Mouse (Mus musculus) MEL (cell line): Measurements from ENCODE around the gene Lpgat1. TPM values are rescaled to one million over a fixed set of nuclear protein-coding genes. Genes with fewer than 3 reads are reported as not detected.

Experiments
- DNase-seq: peaks from one replicate; pipeline ENCODE4 v3.0.0; 2011; ENCODE audit warnings: low read depth, low spot score
- H3K27ac ChIP-seq: 2 replicates; pipeline ENCODE4 v1.5.1; 2012; ENCODE audit warnings: low read depth, mild to moderate bottlenecking, control low read depth, low read length, moderate library complexity; ENCODE audit not compliant: control insufficient read depth
- H3K27me3 ChIP-seq, 2 experiments: fragments of 150-350 bp in 1 of 2; sonication (generic) in 1 of 2; 2 replicates each; pipeline ENCODE4 v1.6.1; 2012; ENCODE audit warnings: low read length in 2 of 2, mild to moderate bottlenecking in 2 of 2, improper control_type of control experiment in 1 of 2, moderate library complexity in 1 of 2; ENCODE audit not compliant: insufficient read depth in 2 of 2, control insufficient read depth in 1 of 2
- H3K36me3 ChIP-seq, 2 experiments: 2 replicates each; pipeline ENCODE4 v1.6.1; 2012 to 2014; ENCODE audit warnings: low read length in 2 of 2, improper control_type of control experiment in 1 of 2, inconsistent platforms in 1 of 2, mild to moderate bottlenecking in 1 of 2; ENCODE audit not compliant: insufficient read depth in 2 of 2, control insufficient read depth in 1 of 2
- H3K4me1 ChIP-seq, 2 experiments: fragments of 150-350 bp in 1 of 2; sonication (generic) in 1 of 2; 2 replicates each; pipeline ENCODE4 v1.6.1; 2012; ENCODE audit warnings: low read length in 2 of 2, improper control_type of control experiment in 1 of 2, mild to moderate bottlenecking in 1 of 2; ENCODE audit not compliant: insufficient read depth in 2 of 2, control insufficient read depth in 1 of 2
- H3K4me3 ChIP-seq, 2 experiments: fragments of 150-350 bp in 1 of 2; sonication (generic) in 1 of 2; 2 replicates each; pipeline ENCODE4 v1.5.1; 2012; ENCODE audit warnings: low read depth in 2 of 2, low read length in 2 of 2, mild to moderate bottlenecking in 2 of 2, moderate library complexity in 2 of 2, control low read depth in 1 of 2, improper control_type of control experiment in 1 of 2; ENCODE audit not compliant: control insufficient read depth in 1 of 2, insufficient read depth in 1 of 2
- H3K79me2 ChIP-seq: 2 replicates; pipeline ENCODE4 v1.6.1; 2012; ENCODE audit warnings: mild to moderate bottlenecking, low read length, moderate library complexity; ENCODE audit not compliant: control insufficient read depth, poor library complexity, insufficient read depth
- H3K9ac ChIP-seq: 2 replicates; pipeline ENCODE4 v1.6.1; 2012; ENCODE audit warnings: low read depth, mild to moderate bottlenecking, control low read depth, low read length, moderate library complexity; ENCODE audit not compliant: control insufficient read depth, poor library complexity, severe bottlenecking
- H3K9me3 ChIP-seq: fragments of 150-350 bp; sonication (generic); replicated peaks from 2 replicates; pipeline ENCODE4 v1.6.1; 2012; ENCODE audit warnings: mild to moderate bottlenecking, low read length, improper control_type of control experiment, moderate library complexity; ENCODE audit not compliant: insufficient read depth
- BHLHE40 ChIP-seq: IDR thresholded peaks from 2 replicates; pipeline ENCODE4 v1.6.1; 2012; ENCODE audit warnings: low read depth, mild to moderate bottlenecking, inconsistent platforms, low read length, improper control_type of control experiment, borderline replicate concordance
- CHD1 ChIP-seq: IDR thresholded peaks from 2 replicates; pipeline ENCODE4 v1.6.1; 2012; ENCODE audit warnings: low read depth, mild to moderate bottlenecking, inconsistent platforms, low read length, improper control_type of control experiment
- CHD2 ChIP-seq: IDR thresholded peaks from 2 replicates; pipeline ENCODE4 v1.6.1; 2011; ENCODE audit warnings: low read length, improper control_type of control experiment
- CTCF ChIP-seq, 3 experiments: IDR thresholded peaks in 2 of 3; conservative IDR thresholded peaks in 1 of 3; 2 replicates each; pipeline ENCODE4 v1.5.1; 2011 to 2012; ENCODE audit warnings: low read length in 3 of 3, low read depth in 2 of 3, mild to moderate bottlenecking in 2 of 3, improper control_type of control experiment in 1 of 3, inconsistent platforms in 1 of 3, mixed read lengths in 1 of 3, moderate library complexity in 1 of 3; ENCODE audit not compliant: control insufficient read depth in 1 of 3, insufficient read depth in 1 of 3, poor library complexity in 1 of 3, severe bottlenecking in 1 of 3
- ELF1 ChIP-seq: IDR thresholded peaks from 2 replicates; pipeline ENCODE4 v1.6.1; 2014; ENCODE audit warnings: low read depth, mild to moderate bottlenecking, inconsistent platforms, low read length, improper control_type of control experiment, moderate library complexity
- ETS1 ChIP-seq: IDR thresholded peaks from 2 replicates; pipeline ENCODE4 v1.6.1; 2012; ENCODE audit warnings: low read depth, mild to moderate bottlenecking, inconsistent platforms, low read length, improper control_type of control experiment, moderate library complexity
- GABPA ChIP-seq: IDR thresholded peaks from 2 replicates; pipeline ENCODE4 v1.6.1; 2012; ENCODE audit warnings: low read depth, mild to moderate bottlenecking, inconsistent platforms, low read length, improper control_type of control experiment, moderate library complexity
- HCFC1 ChIP-seq: IDR thresholded peaks from 2 replicates; pipeline ENCODE4 v1.6.1; 2012; ENCODE audit warnings: low read depth, mild to moderate bottlenecking, inconsistent platforms, low read length, improper control_type of control experiment, moderate library complexity
- MAFK ChIP-seq: IDR thresholded peaks from 2 replicates; pipeline ENCODE4 v1.6.1; 2011; ENCODE audit warnings: low read depth, mild to moderate bottlenecking, low read length, improper control_type of control experiment, borderline replicate concordance
- MAZ ChIP-seq: IDR thresholded peaks from 2 replicates; pipeline ENCODE4 v1.6.1; 2012; ENCODE audit warnings: low read depth, mild to moderate bottlenecking, inconsistent platforms, low read length, improper control_type of control experiment
- MEF2A ChIP-seq: IDR thresholded peaks from 2 replicates; pipeline ENCODE4 v1.6.1; 2014; ENCODE audit warnings: low read depth, mild to moderate bottlenecking, inconsistent platforms, low read length, improper control_type of control experiment; ENCODE audit not compliant: poor library complexity, insufficient replicate concordance, severe bottlenecking; ENCODE audit errors: extremely low read depth
- MYC ChIP-seq: IDR thresholded peaks from 2 replicates; pipeline ENCODE4 v1.6.1; 2011; ENCODE audit warnings: low read depth, mild to moderate bottlenecking, low read length, improper control_type of control experiment, moderate library complexity
- NRF1 ChIP-seq: IDR thresholded peaks from 2 replicates; pipeline ENCODE4 v1.6.1; 2014; ENCODE audit warnings: low read depth, mild to moderate bottlenecking, inconsistent platforms, low read length, improper control_type of control experiment, moderate library complexity; ENCODE audit not compliant: poor library complexity, insufficient read depth, severe bottlenecking
- POLR2AphosphoS5 ChIP-seq: IDR thresholded peaks from 2 replicates; pipeline ENCODE4 v1.6.1; 2012; ENCODE audit warnings: low read depth, borderline replicate concordance, mild to moderate bottlenecking, inconsistent platforms, low read length, moderate library complexity, mixed read lengths
- RAD21 ChIP-seq: IDR thresholded peaks from 2 replicates; pipeline ENCODE4 v1.6.1; 2011; ENCODE audit warnings: mild to moderate bottlenecking, low read depth, low read length, improper control_type of control experiment
- RCOR1 ChIP-seq: IDR thresholded peaks from 2 replicates; pipeline ENCODE4 v1.6.1; 2012; ENCODE audit warnings: low read depth, mild to moderate bottlenecking, inconsistent platforms, low read length, improper control_type of control experiment
- SIN3A ChIP-seq: IDR thresholded peaks from 2 replicates; pipeline ENCODE4 v1.6.1; 2012; ENCODE audit warnings: low read length, improper control_type of control experiment, inconsistent platforms
- SMC3 ChIP-seq: IDR thresholded peaks from 2 replicates; pipeline ENCODE4 v1.6.1; 2011; ENCODE audit warnings: low read depth, low read length, improper control_type of control experiment
- TAL1 ChIP-seq: IDR thresholded peaks from 2 replicates; pipeline ENCODE4 v1.6.1; 2012; ENCODE audit warnings: mild to moderate bottlenecking, inconsistent platforms, low read length, moderate library complexity, mixed read lengths
- TBP ChIP-seq: IDR thresholded peaks from 2 replicates; pipeline ENCODE4 v1.8.0; 2011; ENCODE audit warnings: low read depth, low read length, improper control_type of control experiment
- TCF12 ChIP-seq: IDR thresholded peaks from 2 replicates; pipeline ENCODE4 v1.6.1; 2014; ENCODE audit warnings: low read depth, mild to moderate bottlenecking, inconsistent platforms, low read length, improper control_type of control experiment, moderate library complexity
- ZC3H11A ChIP-seq: IDR thresholded peaks from 2 replicates; pipeline ENCODE4 v1.6.1; 2012; ENCODE audit warnings: low read depth, mild to moderate bottlenecking, inconsistent platforms, low read length, improper control_type of control experiment
- ZMIZ1 ChIP-seq: IDR thresholded peaks from 2 replicates; pipeline ENCODE4 v1.6.1; 2012; ENCODE audit warnings: low read depth, mild to moderate bottlenecking, inconsistent platforms, low read length, improper control_type of control experiment, moderate library complexity
- ZNF384 ChIP-seq: IDR thresholded peaks from 2 replicates; pipeline ENCODE4 v1.6.1; 2012; ENCODE audit warnings: low read depth, mild to moderate bottlenecking, inconsistent platforms, low read length, improper control_type of control experiment
- polyA plus RNA-seq, 2 experiments: library from polyadenylated mRNA; stranded (reverse) in 1 of 2; unstranded in 1 of 2; fragments of >175 nt in 1 of 2; fragments of >200 nt in 1 of 2; gene quantifications; 2 replicates each; pipeline versions ENCODE4 v1.2.1 to v1.2.4; 2012; ENCODE audit warnings: low replicate concordance in 2 of 2, low read depth in 1 of 2; ENCODE audit not compliant: insufficient read length in 2 of 2, insufficient read depth in 1 of 2, missing spikeins in 1 of 2
- total RNA-seq: library from RNA; depleted of rRNA; stranded (reverse); fragments of 300-350 nt; gene quantifications from 2 replicates; pipeline ENCODE4 v1.2.3, GENCODE M21; 2012

Lpgat1 gene
- total and polyA plus RNA-seq, 3 experiments = not detected

DNA sequence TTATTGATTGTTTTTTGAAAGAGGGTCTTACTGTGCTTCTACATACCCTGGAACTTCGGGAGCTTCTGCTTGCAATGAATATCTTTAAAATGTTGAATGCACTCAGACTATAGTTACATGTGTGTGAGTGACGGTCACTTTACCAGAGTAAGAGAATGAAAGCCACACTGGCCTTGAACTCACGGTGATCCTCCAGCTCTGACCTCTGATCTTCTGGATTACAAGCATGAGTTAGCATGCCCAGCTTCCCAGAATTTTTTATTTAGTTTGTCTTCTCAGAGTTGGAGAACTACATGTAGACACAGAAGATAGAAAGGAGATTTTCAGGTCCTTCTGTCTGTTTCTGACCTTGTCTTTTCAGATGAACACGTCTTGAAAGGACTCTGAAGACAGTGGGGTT lies 5.1 kb downstream of the Lpgat1 start:
- H3K27ac ChIP-seq = no peak overlapping the region
- H3K4me1 ChIP-seq = peaks cover 0 to 3% of the 10 kb centered on the region in 2 experiments; a peak in 2 of 4 replicates
- TF ChIP-seq TBP = no peak
- no peak for TF ChIP-seq HCFC1
- TF ChIP-seq CHD1 = no peak
- TF ChIP-seq CHD2 = no peak
- no peak for TF ChIP-seq NRF1
- no peak for TF ChIP-seq SIN3A
- TF ChIP-seq POLR2AphosphoS5 = no peak
- no peak for TF ChIP-seq ZNF384
- no peak for TF ChIP-seq TCF12
- no peak for TF ChIP-seq MAZ
- no peak for TF ChIP-seq GABPA
- no peak for TF ChIP-seq MYC
- no peak for TF ChIP-seq ZC3H11A
- no peak for TF ChIP-seq ETS1
- no peak for TF ChIP-seq BHLHE40
- TF ChIP-seq SMC3 = no peak
- no peak for TF ChIP-seq RCOR1
- no peak for TF ChIP-seq CTCF (IDR thresholded peaks at IDR 0.05 in 2 of 3, conservative IDR thresholded peaks at IDR 0.05 in 1 of 3; ENCODE audit: control insufficient read depth in 1 of 3, insufficient read depth in 1 of 3, low read depth in 2 of 3, low read length in 3 of 3, poor library complexity in 1 of 3, severe bottlenecking in 1 of 3)
- TF ChIP-seq MEF2A = no peak
- DNase-seq = no peak
- H3K36me3 ChIP-seq = no peaks in the 10 kb centered on the region; a peak in 1 of 4 replicates
- H3K79me2 ChIP-seq = no peaks in the 10 kb centered on the region
- H3K9me3 ChIP-seq = no peaks in the 10 kb centered on the region
- peaks cover 5 to 11% of the 10 kb centered on the region in 2 experiments for H3K27me3 ChIP-seq
- H3K9ac ChIP-seq = no peak overlapping the region
- no peak overlapping the region for H3K4me3 ChIP-seq

DNA sequence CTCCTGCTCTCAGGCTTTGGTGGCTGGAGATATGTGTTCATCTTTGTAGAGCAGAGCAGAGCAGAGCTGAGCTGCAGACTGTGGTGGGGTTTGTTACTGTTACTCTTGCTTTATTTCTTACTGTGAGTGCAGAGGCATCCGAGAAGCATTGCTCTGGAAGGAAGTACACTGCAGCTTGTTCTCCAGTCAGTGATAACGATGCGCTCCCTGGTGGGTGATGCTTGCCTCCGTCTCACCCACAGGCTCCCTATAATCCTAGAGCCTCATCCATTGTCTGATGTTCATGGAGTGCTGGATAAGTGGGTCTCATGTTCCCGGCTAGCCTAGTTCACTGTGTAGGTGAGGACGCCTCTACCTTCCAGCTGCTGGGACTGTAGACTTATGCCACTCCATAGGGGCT lies 6.0 kb downstream of the Lpgat1 start:
- H3K36me3 ChIP-seq = no peaks in the 10 kb centered on the region; a peak in 1 of 4 replicates
- no peaks in the 10 kb centered on the region for H3K79me2 ChIP-seq
- no peak overlapping the region for H3K9ac ChIP-seq
- peaks cover 0 to 3% of the 10 kb centered on the region in 2 experiments; a peak in 2 of 4 replicates for H3K4me1 ChIP-seq
- no peak overlapping the region for H3K27ac ChIP-seq
- H3K9me3 ChIP-seq = no peaks in the 10 kb centered on the region
- H3K4me3 ChIP-seq = no peak overlapping the region
- TF ChIP-seq ZC3H11A (no peak), TAL1 (no peak), MAFK (no peak), BHLHE40 (no peak), TCF12 (no peak), ELF1 (no peak), MAZ (no peak), GABPA (no peak), RAD21 (no peak), ZMIZ1 (no peak)
- DNase-seq = no peak
- peaks cover 10 to 13% of the 10 kb centered on the region in 2 experiments for H3K27me3 ChIP-seq
